Mouse (Mus musculus) thymus, postnatal 10 days (tissue): Measurements from ENCODE around the gene Rps6kb1.

ENCODE experiments used
- DNase-seq, 2 experiments: peaks; one replicate each; pipeline ENCODE4 v3.0.0; 2021; ENCODE audit warnings: low spot score in 2 of 2

The Rps6kb1 gene

GRCm38 (mm10) chr11:86580319-86581113, 35.9 kb upstream of the Rps6kb1 start:
- DNase-seq, result no peak

GRCm38 (mm10) chr11:86579731-86580318, 35.2 kb upstream of the Rps6kb1 start:
- no peak for DNase-seq

- peak; percentile 41 to 53 for DNase-seq
Measured at GRCm38 (mm10) chr11:86578809-86579730, 34.5 kb upstream of the Rps6kb1 start.

GRCm38 (mm10) chr11:86578106-86578808, 33.7 kb upstream of the Rps6kb1 start:
- DNase-seq, result no peak

GRCm38 (mm10) chr11:86577231-86577630, 32.6 kb upstream of the Rps6kb1 start:
- no peak for DNase-seq

- DNase-seq, result no peak
Measured at GRCm38 (mm10) chr11:86575632-86576378, 31.2 kb upstream of the Rps6kb1 start.

GRCm38 (mm10) chr11:86574408-86574807, 29.8 kb upstream of the Rps6kb1 start:
- no peak for DNase-seq

- peak in 1 of 2 experiments; percentile 34 for DNase-seq
Measured at GRCm38 (mm10) chr11:86573646-86574231, 29.1 kb upstream of the Rps6kb1 start.

GRCm38 (mm10) chr11:86572623-86573022, 28.0 kb upstream of the Rps6kb1 start:
- no peak for DNase-seq

GRCm38 (mm10) chr11:86571871-86572270, 27.3 kb upstream of the Rps6kb1 start:
- DNase-seq, result no peak

- DNase-seq, result no peak
Measured at GRCm38 (mm10) chr11:86571047-86571855, 26.6 kb upstream of the Rps6kb1 start.

- DNase-seq, result no peak
Measured at GRCm38 (mm10) chr11:86570261-86570746, 25.7 kb upstream of the Rps6kb1 start.

GRCm38 (mm10) chr11:86568425-86568824, 23.8 kb upstream of the Rps6kb1 start:
- DNase-seq, result no peak

- no peak for DNase-seq
Measured at GRCm38 (mm10) chr11:86558258-86558657, 13.7 kb upstream of the Rps6kb1 start.

- DNase-seq, result no peak
Measured at GRCm38 (mm10) chr11:86553525-86553924, 8.9 kb upstream of the Rps6kb1 start.

GRCm38 (mm10) chr11:86547412-86547811, 2.8 kb upstream of the Rps6kb1 start:
- no peak for DNase-seq

GRCm38 (mm10) chr11:86545556-86545955, 951 bp upstream of the Rps6kb1 start:
- no peak for DNase-seq

GRCm38 (mm10) chr11:86543960-86544638, 506 bp downstream of the Rps6kb1 start:
- DNase-seq, result no peak

GRCm38 (mm10) chr11:86542851-86543250, 1.8 kb downstream of the Rps6kb1 start:
- no peak for DNase-seq
